In the genomic region with DNA sequence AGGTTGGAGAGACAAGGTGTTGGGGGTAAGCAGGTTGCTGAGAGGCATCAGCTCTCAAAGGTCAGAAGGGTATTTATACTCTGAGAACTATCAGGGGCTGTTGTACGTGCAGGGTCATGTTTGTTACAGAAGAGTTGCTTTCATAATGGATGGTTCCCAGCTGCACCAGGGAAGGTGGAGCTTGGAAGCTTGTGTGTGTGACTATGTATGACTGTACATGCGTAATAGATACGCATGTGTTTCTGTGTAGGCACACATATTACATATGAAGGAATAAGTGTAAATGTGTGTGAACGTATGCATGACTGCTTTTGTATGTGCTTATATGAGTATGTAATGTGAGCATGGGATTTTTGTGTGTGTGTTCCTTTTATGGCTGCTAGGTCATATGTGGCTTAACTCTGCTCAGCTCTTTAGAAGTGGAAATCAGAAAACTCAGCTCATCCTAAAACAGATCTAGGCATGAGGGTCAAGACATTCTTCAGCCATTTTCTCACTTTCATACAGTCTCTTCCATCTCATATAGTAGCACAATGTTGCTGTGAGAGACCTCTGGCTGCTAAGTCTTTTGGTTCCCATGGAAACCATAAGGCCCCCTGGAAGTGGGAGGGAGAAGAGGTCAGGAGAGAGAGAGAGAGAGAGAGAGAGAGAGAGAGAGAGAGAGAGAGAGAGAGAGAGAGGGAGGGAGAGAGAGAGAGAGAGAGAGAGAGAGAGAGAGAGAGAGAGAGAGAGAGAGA, we compare ENCODE assay signal across 15 mouse cellular contexts. TPM values are rescaled to one million over a fixed set of nuclear protein-coding genes. Genes with fewer than 3 reads are reported as not detected.
DNase-seq lines count a peak whose midpoint lies in the region; ATAC-seq and TF ChIP-seq lines count a peak whose summit lies in the region.
"Had no signal": no experiment of that assay in that cellular context is flagged by ENCODE, and none has a peak within 500 bp of the region (broad histone marks: within the 10 kb centered on the region; RNA-seq: fewer than 3 reads in every experiment).

No protein-coding gene starts in this region.

- no peak overlapping the region for H3K9ac ChIP-seq in lung, embryonic 14.5 days
- H3K9ac ChIP-seq in hindbrain, embryonic 12.5 days = no peak overlapping the region
- no peak overlapping the region for H3K9ac ChIP-seq in midbrain, embryonic 13.5 days (replicated peaks)
- H3K9ac ChIP-seq: liver, embryonic 12.5 days had no signal

- no peak overlapping the region for H3K4me3 ChIP-seq in lung, embryonic 14.5 days (ENCODE audit: low read depth, low read length)
- no peak overlapping the region for H3K4me3 ChIP-seq in hindbrain, embryonic 12.5 days
- no peak overlapping the region for H3K4me3 ChIP-seq in midbrain, embryonic 13.5 days (replicated peaks)
- H3K4me3 ChIP-seq: embryonic facial prominence, embryonic 10.5 days; left cerebral cortex, adult 2 months; liver, embryonic 12.5 days had no signal

- no peak for TF ChIP-seq CTCF in lung, embryonic 14.5 days (IDR thresholded peaks at IDR 0.05; ENCODE audit: low read depth)

- DNase-seq in lung, embryonic 14.5 days = no peak
- DNase-seq in lung, postnatal 36 days = no peak
- DNase-seq in retina, embryonic 14.5 days (ENCODE audit: low spot score) = peak; percentile 29
- no peak for DNase-seq in spleen, adult 18-20 months
- no peak for DNase-seq in gastrocnemius, adult 8-10 months (ENCODE audit: low spot score in 2 of 2)
- no peak for DNase-seq in yolk sac, embryonic 10.5 days (ENCODE audit: low spot score)
- DNase-seq: adrenal gland, adult 8-10 months; kidney, postnatal 36 days; lung, postnatal 14 days had no signal

- H3K36me3 ChIP-seq in lung, embryonic 14.5 days (ENCODE audit: insufficient read depth) = no peaks in the 10 kb centered on the region
- H3K36me3 ChIP-seq in hindbrain, embryonic 12.5 days = no peaks in the 10 kb centered on the region
- H3K36me3 ChIP-seq in midbrain, embryonic 13.5 days = no peaks in the 10 kb centered on the region
- H3K36me3 ChIP-seq: embryonic facial prominence, embryonic 10.5 days; liver, embryonic 12.5 days had no signal

- H3K27me3 ChIP-seq in lung, embryonic 14.5 days (ENCODE audit: insufficient read depth, low read length) = no peaks in the 10 kb centered on the region
- no peaks in the 10 kb centered on the region for H3K27me3 ChIP-seq in hindbrain, embryonic 12.5 days
- no peaks in the 10 kb centered on the region for H3K27me3 ChIP-seq in midbrain, embryonic 13.5 days
- H3K27me3 ChIP-seq: liver, embryonic 12.5 days had no signal

- 46% methylated on average over 4 of the region's 4 CpGs for WGBS in lung, embryonic 14.5 days
- WGBS in hindbrain, embryonic 12.5 days = 71% methylated on average over 4 of the region's 4 CpGs
- WGBS in midbrain, embryonic 13.5 days = 77% methylated on average over 4 of the region's 4 CpGs

- H3K9me3 ChIP-seq in lung, embryonic 14.5 days (ENCODE audit: low read depth, low read length) = no peaks in the 10 kb centered on the region
- H3K9me3 ChIP-seq in hindbrain, embryonic 12.5 days (replicated peaks) = no peaks in the 10 kb centered on the region
- no peaks in the 10 kb centered on the region for H3K9me3 ChIP-seq in midbrain, embryonic 13.5 days
- H3K9me3 ChIP-seq: embryonic facial prominence, embryonic 10.5 days; liver, embryonic 12.5 days had no signal

- ATAC-seq in lung, embryonic 14.5 days (ENCODE audit: insufficient read depth) = 0 out of 2 replicates have a peak, but pooled peaks have one; percentile 1
- ATAC-seq in hindbrain, embryonic 12.5 days (ENCODE audit: low FRiP score) = peak; percentile 62
- ATAC-seq in midbrain, embryonic 13.5 days = peak; percentile 83
- ATAC-seq: liver, embryonic 12.5 days had no signal

- peaks cover 4% of the 10 kb centered on the region; the same call in 1 of the 2 replicates for H3K4me1 ChIP-seq in lung, embryonic 14.5 days (ENCODE audit: insufficient read depth)
- peaks cover 13% of the 10 kb centered on the region for H3K4me1 ChIP-seq in hindbrain, embryonic 12.5 days
- peaks cover 19% of the 10 kb centered on the region for H3K4me1 ChIP-seq in midbrain, embryonic 13.5 days (replicated peaks)
- H3K4me1 ChIP-seq: liver, embryonic 12.5 days had no signal

- no peak overlapping the region for H3K27ac ChIP-seq in lung, embryonic 14.5 days (ENCODE audit: low read depth)
- no peak overlapping the region for H3K27ac ChIP-seq in hindbrain, embryonic 12.5 days
- peak overlapping the region; percentile 68 for H3K27ac ChIP-seq in midbrain, embryonic 13.5 days
- H3K27ac ChIP-seq: embryonic facial prominence, embryonic 10.5 days; left cerebral cortex, adult 2 months; liver, embryonic 12.5 days had no signal

- H3K4me2 ChIP-seq in lung, embryonic 14.5 days = no peak overlapping the region
- H3K4me2 ChIP-seq in hindbrain, embryonic 12.5 days (replicated peaks) = no peak overlapping the region
- no peak overlapping the region for H3K4me2 ChIP-seq in midbrain, embryonic 13.5 days (replicated peaks)
- H3K4me2 ChIP-seq: liver, embryonic 12.5 days had no signal

RNA-seq across cellular contexts. Expression of a gene that starts 25.0 kb away (rescaled TPM):
- polyA plus RNA-seq in lung, embryonic 14.5 days (2014; fragmentation: Nextera tagmentation; extraction: Ambion mirVana) = 143 and 148 TPM in 2 replicates
- 41.5 and 48.4 TPM in 2 replicates for polyA plus RNA-seq in hindbrain, embryonic 12.5 days (2016; fragmentation: Nextera tagmentation; extraction: Ambion mirVana)
- polyA plus RNA-seq in midbrain, embryonic 13.5 days (2015; fragmentation: Nextera tagmentation; extraction: Ambion mirVana) = 20.1 and 21.0 TPM in 2 replicates
- 1 to 10 TPM; 1.5 to 5.4 (median 2.6) TPM for total RNA-seq in gastrocnemius, adult 8-10 months (2022)
- total RNA-seq: hematopoietic stem cell, adult 5-6 weeks had no signal

RNA-seq across cellular contexts. Expression of a gene that starts 35.9 kb away (rescaled TPM):
- polyA plus RNA-seq in lung, embryonic 14.5 days (2014; fragmentation: Nextera tagmentation; extraction: Ambion mirVana) = 0.09 and 0.33 TPM in 2 replicates
- polyA plus RNA-seq in hindbrain, embryonic 12.5 days (2016; fragmentation: Nextera tagmentation; extraction: Ambion mirVana) = 3.1 TPM in 2 replicates
- polyA plus RNA-seq in midbrain, embryonic 13.5 days (2015; fragmentation: Nextera tagmentation; extraction: Ambion mirVana) = 7.0 and 7.6 TPM in 2 replicates
- total RNA-seq in gastrocnemius, adult 8-10 months (2022) = under 1 TPM; 0.24 to 0.63 (median 0.31) TPM
- total RNA-seq: hematopoietic stem cell, adult 5-6 weeks had no signal

Comparison
In these comparisons a context has a peak if more than half of its experiments do, and no peak if none do; other contexts are left out.
1. ATAC-seq: peak in every context shown above with its lines; median percentile 83 in midbrain, embryonic 13.5 days; 62 in hindbrain, embryonic 12.5 days; 1 in lung, embryonic 14.5 days.